Mouse (Mus musculus): ENCODE results near the gene Garnl3. TPM values are rescaled to one million over a fixed set of nuclear protein-coding genes. Genes with fewer than 3 reads are reported as not detected.
A peak's percentile ranks its signal among the peaks of the same experiment; 100 is the strongest.

Garnl3 gene
- polyA plus RNA-seq, 1 experiment = 42.1 TPM

DNA sequence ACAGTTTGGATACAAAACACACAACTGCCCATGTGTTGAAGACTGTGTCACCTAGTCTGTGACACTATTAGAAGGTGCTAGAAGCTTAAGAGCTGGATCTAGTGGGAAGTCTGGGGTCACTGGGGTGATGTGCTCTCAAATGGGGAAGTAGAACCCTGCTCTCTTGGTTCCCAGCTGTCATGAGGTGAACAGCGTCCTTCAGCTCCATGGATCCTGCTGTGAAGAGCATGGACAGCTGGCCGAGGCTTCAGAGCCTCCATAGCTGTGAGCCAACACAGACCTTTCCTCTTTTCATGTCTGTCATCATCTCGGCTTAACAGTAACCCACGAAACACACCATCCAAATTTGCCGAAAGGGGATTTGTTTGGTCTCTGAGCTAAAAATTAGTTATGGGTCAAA is 84.5 kb downstream of the Garnl3 start:
- DNase-seq (ENCODE audit: low read depth) = no peak
- TF ChIP-seq POLR2A (IDR thresholded peaks at IDR 0.05; ENCODE audit: borderline replicate concordance, extremely low read depth, insufficient read depth, insufficient read length, poor library complexity, severe bottlenecking) (no peak), CTCF (IDR thresholded peaks at IDR 0.05; ENCODE audit: borderline replicate concordance, extremely low read depth, insufficient read depth, insufficient read length) (no peak)

DNA sequence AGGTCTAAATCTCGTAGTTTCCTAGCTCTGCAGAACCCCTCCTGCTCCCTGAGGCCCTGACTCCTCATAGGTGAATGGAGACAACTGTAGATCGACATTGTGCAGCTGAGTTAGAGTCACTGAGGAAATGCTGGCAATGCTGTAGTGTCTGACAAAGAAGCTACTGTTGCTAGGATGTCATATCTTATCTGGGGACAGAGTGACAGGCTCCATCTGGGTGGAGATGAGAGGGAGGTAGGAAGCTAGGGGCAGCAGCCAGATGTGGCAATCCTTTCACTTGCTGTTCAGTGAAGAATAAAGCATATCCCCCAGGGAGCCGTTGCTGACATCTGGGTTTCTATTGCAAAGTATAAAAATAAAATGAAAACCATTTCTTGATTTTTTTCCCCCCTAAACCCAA is 85.6 kb downstream of the Garnl3 start:
- TF ChIP-seq POLR2A (IDR thresholded peaks at IDR 0.05; ENCODE audit: borderline replicate concordance, extremely low read depth, insufficient read depth, insufficient read length, poor library complexity, severe bottlenecking) = no peak
- DNase-seq (ENCODE audit: low read depth) = peak; percentile 18

DNA sequence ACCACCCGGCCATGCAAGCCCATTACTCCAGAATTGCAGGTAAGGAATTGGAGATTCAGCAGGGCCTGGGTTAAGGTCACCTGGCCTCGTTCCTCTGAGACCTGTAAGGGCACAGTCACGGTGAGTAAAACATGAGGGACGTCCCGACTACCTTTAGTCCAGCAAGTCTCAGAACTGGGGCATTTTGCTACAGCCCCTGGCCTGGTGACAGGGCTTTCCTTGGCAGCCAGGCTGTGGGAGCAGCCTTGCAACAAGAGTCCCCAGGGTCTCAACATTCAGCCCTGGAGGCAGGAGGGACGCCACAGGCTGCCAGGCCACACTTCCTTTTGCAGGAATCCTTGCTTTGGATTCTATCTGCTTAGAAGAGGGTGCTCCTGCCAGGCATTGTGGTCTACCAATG is 88.7 kb downstream of the Garnl3 start:
- TF ChIP-seq POLR2A (IDR thresholded peaks at IDR 0.05; ENCODE audit: borderline replicate concordance, extremely low read depth, insufficient read depth, insufficient read length, poor library complexity, severe bottlenecking) (no peak), CTCF (IDR thresholded peaks at IDR 0.05; ENCODE audit: borderline replicate concordance, extremely low read depth, insufficient read depth, insufficient read length) (no peak)
- no peak for DNase-seq (ENCODE audit: low read depth)

- no peak for TF ChIP-seq POLR2A (IDR thresholded peaks at IDR 0.05; ENCODE audit: borderline replicate concordance, extremely low read depth, insufficient read depth, insufficient read length, poor library complexity, severe bottlenecking)
- no peak for TF ChIP-seq CTCF (IDR thresholded peaks at IDR 0.05; ENCODE audit: borderline replicate concordance, extremely low read depth, insufficient read depth, insufficient read length)
- no peak for DNase-seq (ENCODE audit: low read depth)
Observed at GRCm38 (mm10) chr2:33041571-33041970, 89.9 kb downstream of the Garnl3 start.

DNA sequence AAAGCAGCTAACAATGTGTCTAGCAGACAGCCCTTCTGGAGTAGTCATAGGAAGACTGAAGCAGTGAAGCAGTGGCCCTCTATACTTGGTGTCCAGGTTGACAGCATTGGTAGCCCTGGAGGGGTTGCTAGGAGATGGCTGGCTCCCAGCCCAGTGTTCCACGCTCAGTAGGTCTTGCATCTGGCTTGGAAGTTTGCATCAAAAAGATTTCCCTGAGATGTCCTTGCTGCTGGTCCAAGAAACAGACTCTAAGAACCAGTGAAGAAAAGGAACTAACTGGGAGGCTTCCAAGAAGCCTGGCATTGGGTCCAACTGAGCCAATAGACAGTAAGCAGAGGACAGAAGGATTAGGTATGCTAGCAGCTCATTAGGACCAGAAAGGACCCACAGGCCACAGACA is 94.0 kb downstream of the Garnl3 start:
- peak; percentile 76 for DNase-seq (ENCODE audit: low read depth)
- TF ChIP-seq CTCF (IDR thresholded peaks at IDR 0.05; ENCODE audit: borderline replicate concordance, extremely low read depth, insufficient read depth, insufficient read length) (no peak), POLR2A (IDR thresholded peaks at IDR 0.05; ENCODE audit: borderline replicate concordance, extremely low read depth, insufficient read depth, insufficient read length, poor library complexity, severe bottlenecking) (no peak)

DNA sequence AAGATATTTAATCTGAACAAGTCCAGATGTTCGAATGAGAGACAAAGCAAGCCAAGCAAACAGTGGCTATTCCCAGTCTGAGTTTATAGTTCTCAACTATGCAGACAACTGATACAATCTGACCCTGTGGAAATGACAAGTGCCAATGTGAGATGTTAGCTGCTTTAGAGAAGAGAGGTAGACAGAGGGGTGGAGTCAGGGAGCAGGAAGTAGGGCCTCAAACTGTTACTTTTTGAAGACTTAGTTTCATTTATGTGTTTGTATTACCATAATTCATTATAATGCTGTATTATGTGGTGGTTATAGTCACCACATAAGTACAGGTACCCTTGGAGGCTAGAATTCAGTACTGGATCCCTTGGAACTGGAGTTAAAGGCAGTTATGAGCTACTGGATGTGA is 96.2 kb downstream of the Garnl3 start:
- DNase-seq (ENCODE audit: low read depth) = no peak
- TF ChIP-seq POLR2A (IDR thresholded peaks at IDR 0.05; ENCODE audit: borderline replicate concordance, extremely low read depth, insufficient read depth, insufficient read length, poor library complexity, severe bottlenecking) = no peak
- no peak for TF ChIP-seq CTCF (IDR thresholded peaks at IDR 0.05; ENCODE audit: borderline replicate concordance, extremely low read depth, insufficient read depth, insufficient read length)

- peak; percentile 37 for DNase-seq (ENCODE audit: low read depth)
- TF ChIP-seq CTCF (IDR thresholded peaks at IDR 0.05; ENCODE audit: borderline replicate concordance, extremely low read depth, insufficient read depth, insufficient read length) = no peak
- TF ChIP-seq POLR2A (IDR thresholded peaks at IDR 0.05; ENCODE audit: borderline replicate concordance, extremely low read depth, insufficient read depth, insufficient read length, poor library complexity, severe bottlenecking) = no peak
Observed at GRCm38 (mm10) chr2:33033281-33033680, 98.2 kb downstream of the Garnl3 start.

- TF ChIP-seq POLR2A (IDR thresholded peaks at IDR 0.05; ENCODE audit: borderline replicate concordance, extremely low read depth, insufficient read depth, insufficient read length, poor library complexity, severe bottlenecking) = no peak
- TF ChIP-seq CTCF (IDR thresholded peaks at IDR 0.05; ENCODE audit: borderline replicate concordance, extremely low read depth, insufficient read depth, insufficient read length) = no peak
- no peak for DNase-seq (ENCODE audit: low read depth)
Observed at GRCm38 (mm10) chr2:33032391-33033062, 98.9 kb downstream of the Garnl3 start.

GRCm38 (mm10) chr2:33025040-33025439 is 106.4 kb downstream of the Garnl3 start:
- DNase-seq (ENCODE audit: low read depth) = no peak

DNA sequence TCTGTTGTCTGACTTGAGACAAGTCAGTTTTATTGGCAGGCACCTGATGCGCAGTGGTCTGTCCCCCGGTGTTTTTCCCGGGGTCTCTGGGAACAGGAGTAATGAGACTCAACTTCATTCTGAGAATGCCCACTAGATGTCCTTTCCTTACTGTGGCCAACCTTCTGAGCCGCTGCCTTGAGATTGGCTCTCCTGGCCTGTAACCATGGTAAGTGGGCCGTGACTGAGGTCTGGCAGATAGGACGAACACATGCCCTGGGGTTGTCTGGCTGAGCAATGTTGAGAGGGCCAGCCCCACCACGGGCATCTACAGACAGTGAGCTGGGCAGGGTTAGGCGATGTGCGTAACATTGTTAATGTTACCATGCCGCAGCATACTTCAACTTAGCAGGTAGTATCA is 106.9 kb downstream of the Garnl3 start:
- peak; percentile 29 for DNase-seq (ENCODE audit: low read depth)
- TF ChIP-seq CTCF (IDR thresholded peaks at IDR 0.05; ENCODE audit: borderline replicate concordance, extremely low read depth, insufficient read depth, insufficient read length) = peak; percentile 14; the same call in 1 of the 2 replicates
- no peak for TF ChIP-seq POLR2A (IDR thresholded peaks at IDR 0.05; ENCODE audit: borderline replicate concordance, extremely low read depth, insufficient read depth, insufficient read length, poor library complexity, severe bottlenecking)

More at GRCm38 (mm10) chr2:33025040-33025439, 106.4 kb downstream of the Garnl3 start:
- TF ChIP-seq POLR2A (IDR thresholded peaks at IDR 0.05; ENCODE audit: borderline replicate concordance, extremely low read depth, insufficient read depth, insufficient read length, poor library complexity, severe bottlenecking) (no peak), CTCF (IDR thresholded peaks at IDR 0.05; ENCODE audit: borderline replicate concordance, extremely low read depth, insufficient read depth, insufficient read length) (no peak)

- TF ChIP-seq POLR2A (IDR thresholded peaks at IDR 0.05; ENCODE audit: borderline replicate concordance, extremely low read depth, insufficient read depth, insufficient read length, poor library complexity, severe bottlenecking) = no peak
- TF ChIP-seq CTCF (IDR thresholded peaks at IDR 0.05; ENCODE audit: borderline replicate concordance, extremely low read depth, insufficient read depth, insufficient read length) = no peak
- no peak for DNase-seq (ENCODE audit: low read depth)
Observed at GRCm38 (mm10) chr2:33022846-33023245, 108.6 kb downstream of the Garnl3 start.

GRCm38 (mm10) chr2:33018026-33018425 is 113.4 kb downstream of the Garnl3 start:
- no peak for DNase-seq (ENCODE audit: low read depth)
- TF ChIP-seq CTCF (IDR thresholded peaks at IDR 0.05; ENCODE audit: borderline replicate concordance, extremely low read depth, insufficient read depth, insufficient read length) (no peak), POLR2A (IDR thresholded peaks at IDR 0.05; ENCODE audit: borderline replicate concordance, extremely low read depth, insufficient read depth, insufficient read length, poor library complexity, severe bottlenecking) (no peak)
